ENCODE assay signal across 12 mouse cellular contexts in the genomic region with DNA sequence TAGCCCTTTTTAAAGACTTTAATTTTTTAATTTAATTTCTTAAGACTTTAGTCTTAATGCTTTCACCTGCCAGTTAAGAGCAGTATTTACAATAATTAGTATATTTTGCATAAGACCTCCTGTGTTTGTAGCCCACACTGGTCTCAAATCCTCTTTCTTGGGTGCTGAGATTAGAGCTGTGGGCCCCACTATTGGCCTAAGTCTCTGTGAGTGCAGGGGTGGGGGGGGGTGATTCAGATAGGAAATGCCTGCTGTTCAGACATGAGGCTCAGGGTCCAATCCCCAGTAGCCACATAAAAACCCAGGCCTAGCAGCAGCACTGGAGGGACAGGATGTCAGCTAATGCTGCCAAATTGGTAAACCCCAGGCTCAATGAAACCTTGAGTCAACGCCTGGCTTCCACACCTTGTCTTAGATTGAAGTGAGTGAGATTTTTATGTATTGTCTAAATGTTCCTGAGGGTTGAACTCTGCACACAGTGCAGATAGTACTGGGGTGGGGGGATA. TPM values are rescaled to one million over a fixed set of nuclear protein-coding genes. Genes with fewer than 3 reads are reported as not detected.
DNase-seq lines count a peak whose midpoint lies in the region; ATAC-seq and TF ChIP-seq lines count a peak whose summit lies in the region.
"Had no signal": no experiment of that assay in that cellular context is flagged by ENCODE, and none has a peak within 500 bp of the region (broad histone marks: within the 10 kb centered on the region; RNA-seq: fewer than 3 reads in every experiment).

No protein-coding gene starts in this region.

- peak overlapping the region; percentile 27 for H3K4me2 ChIP-seq in hindbrain, embryonic 13.5 days
- no peak overlapping the region for H3K4me2 ChIP-seq in hindbrain, embryonic 14.5 days (replicated peaks)
- peak overlapping the region; percentile 71; the same call in 1 of the 2 replicates for H3K4me2 ChIP-seq in limb, embryonic 15.5 days

- no peak overlapping the region for H3K9ac ChIP-seq in hindbrain, embryonic 13.5 days
- no peak overlapping the region for H3K9ac ChIP-seq in hindbrain, embryonic 14.5 days
- H3K9ac ChIP-seq in limb, embryonic 15.5 days: no peak overlapping the region

- H3K4me3 ChIP-seq in hindbrain, embryonic 13.5 days: no peak overlapping the region
- H3K4me3 ChIP-seq in hindbrain, embryonic 14.5 days (replicated peaks; ENCODE audit: low read length): no peak overlapping the region
- peak overlapping the region; percentile 68 for H3K4me3 ChIP-seq in G1E (ENCODE audit: low read depth, low read length)
- H3K4me3 ChIP-seq in limb, embryonic 15.5 days: no peak overlapping the region

- no peak for DNase-seq in hindbrain, embryonic 14.5 days (ENCODE audit: low spot score)
- DNase-seq in G1E (ENCODE audit: low spot score): no peak
- DNase-seq in thymus, postnatal 25 days: no peak
- no peak for DNase-seq in spleen, postnatal 14 days (ENCODE audit: low spot score in 2 of 2)

- TF ChIP-seq CTCF in G1E (IDR thresholded peaks at IDR 0.05; ENCODE audit: low read depth, low read length): no peak

- no peaks in the 10 kb centered on the region for H3K9me3 ChIP-seq in hindbrain, embryonic 13.5 days
- no peaks in the 10 kb centered on the region for H3K9me3 ChIP-seq in hindbrain, embryonic 14.5 days (ENCODE audit: control insufficient read depth, low read length)
- no peaks in the 10 kb centered on the region for H3K9me3 ChIP-seq in G1E (replicated peaks)
- H3K9me3 ChIP-seq in limb, embryonic 15.5 days: no peaks in the 10 kb centered on the region

- no peak overlapping the region for H3K27ac ChIP-seq in hindbrain, embryonic 13.5 days
- H3K27ac ChIP-seq in hindbrain, embryonic 14.5 days: no peak overlapping the region
- no peak overlapping the region for H3K27ac ChIP-seq in limb, embryonic 15.5 days

- no peaks in the 10 kb centered on the region for H3K27me3 ChIP-seq in hindbrain, embryonic 13.5 days
- H3K27me3 ChIP-seq in hindbrain, embryonic 14.5 days (ENCODE audit: control insufficient read depth, insufficient read depth, low read length): no peaks in the 10 kb centered on the region
- no peaks in the 10 kb centered on the region for H3K27me3 ChIP-seq in G1E (ENCODE audit: insufficient read depth, low read length)
- H3K27me3 ChIP-seq in limb, embryonic 15.5 days: no peaks in the 10 kb centered on the region

- H3K36me3 ChIP-seq in hindbrain, embryonic 13.5 days: peaks cover 48% of the 10 kb centered on the region
- peaks cover 52% of the 10 kb centered on the region for H3K36me3 ChIP-seq in hindbrain, embryonic 14.5 days (replicated peaks; ENCODE audit: control insufficient read depth, insufficient read depth)
- peaks cover 73% of the 10 kb centered on the region for H3K36me3 ChIP-seq in G1E (replicated peaks)
- H3K36me3 ChIP-seq in limb, embryonic 15.5 days: peaks cover 52% of the 10 kb centered on the region

- no peak for ATAC-seq in hindbrain, embryonic 13.5 days (ENCODE audit: low FRiP score)
- no peak for ATAC-seq in hindbrain, embryonic 14.5 days (ENCODE audit: low FRiP score)
- peak; percentile 6 for ATAC-seq in CD4-positive, CD25-positive, alpha-beta regulatory T cell, adult 4 months
- ATAC-seq in G1E (ENCODE audit: extremely low read depth, insufficient number of reproducible peaks, low FRiP score, poor library complexity, severe bottlenecking): no peak
- no peak for ATAC-seq in limb, embryonic 15.5 days (ENCODE audit: insufficient number of reproducible peaks, low FRiP score, low TSS enrichment, low read depth)
- ATAC-seq: forebrain, embryonic 14.5 days had no signal

- 73% methylated on average over 1 of the region's 1 CpGs for WGBS in hindbrain, embryonic 13.5 days
- WGBS in hindbrain, embryonic 14.5 days: 88% methylated on average over 1 of the region's 1 CpGs
- 58% methylated on average over 1 of the region's 1 CpGs for WGBS in limb, embryonic 15.5 days

- H3K4me1 ChIP-seq in hindbrain, embryonic 13.5 days (replicated peaks): peaks cover 61% of the 10 kb centered on the region
- H3K4me1 ChIP-seq in hindbrain, embryonic 14.5 days (replicated peaks; ENCODE audit: control insufficient read depth, insufficient read depth, low read length): peaks cover 19% of the 10 kb centered on the region
- H3K4me1 ChIP-seq in G1E (ENCODE audit: insufficient read depth, low read depth, low read length): peaks cover 71% of the 10 kb centered on the region
- H3K4me1 ChIP-seq in limb, embryonic 15.5 days: peaks cover 50% of the 10 kb centered on the region

RNA-seq across cellular contexts. Expression of a gene that starts 3.9 kb away (rescaled TPM):
- 1,025 and 1,119 TPM in 2 replicates for polyA plus RNA-seq in hindbrain, embryonic 13.5 days (2015; fragmentation: Nextera tagmentation; extraction: Ambion mirVana)
- polyA plus RNA-seq in hindbrain, embryonic 14.5 days (2014; fragmentation: Nextera tagmentation; extraction: Ambion mirVana): 955 and 1,038 TPM in 2 replicates
- 1,000 to 10,000 TPM in 1 of 2 experiments, 100 to 1,000 TPM in 1; 733 to 1,178 TPM for polyA plus RNA-seq in CD4-positive, CD25-positive, alpha-beta regulatory T cell, adult 4 months (2017; shearing (Covaris generic))
- total RNA-seq in G1E (2014; fragmentation: Nextera tagmentation) (705 and 806 TPM in 2 replicates), G1E (2017) (688 and 864 TPM in 2 replicates)
- polyA plus RNA-seq in G1E (2012): 1,261 and 1,939 TPM in 2 replicates
- 1,599 and 1,772 TPM in 2 replicates for polyA plus RNA-seq in limb, embryonic 15.5 days (2015; fragmentation: Nextera tagmentation; extraction: Ambion mirVana)

RNA-seq across cellular contexts. Expression of a gene that starts 39.3 kb away (rescaled TPM):
- polyA plus RNA-seq in hindbrain, embryonic 13.5 days (2015; fragmentation: Nextera tagmentation; extraction: Ambion mirVana): not detected in 2 replicates
- not detected in 2 replicates for polyA plus RNA-seq in hindbrain, embryonic 14.5 days (2014; fragmentation: Nextera tagmentation; extraction: Ambion mirVana)
- not detected for polyA plus RNA-seq in CD4-positive, CD25-positive, alpha-beta regulatory T cell, adult 4 months (2017; shearing (Covaris generic))
- total RNA-seq in G1E (2014; fragmentation: Nextera tagmentation) (not detected in 2 replicates), G1E (2017) (not detected in 2 replicates)
- polyA plus RNA-seq in G1E (2012): not detected in 2 replicates
- 0.20 and 0.50 TPM in 2 replicates for polyA plus RNA-seq in limb, embryonic 15.5 days (2015; fragmentation: Nextera tagmentation; extraction: Ambion mirVana)
- total RNA-seq: left cerebral cortex, postnatal 36 days; monocyte, adult 5-6 weeks had no signal
- polyA plus RNA-seq: cerebellum, adult 2 months; forebrain, embryonic 14.5 days; spleen, adult 2 months had no signal

RNA-seq across cellular contexts. Expression of a gene that starts 41.0 kb away (rescaled TPM):
- 36.2 and 39.0 TPM in 2 replicates for polyA plus RNA-seq in hindbrain, embryonic 13.5 days (2015; fragmentation: Nextera tagmentation; extraction: Ambion mirVana)
- polyA plus RNA-seq in hindbrain, embryonic 14.5 days (2014; fragmentation: Nextera tagmentation; extraction: Ambion mirVana): 44.4 and 46.8 TPM in 2 replicates
- 10 to 100 TPM; 24.7 to 28.4 TPM for polyA plus RNA-seq in CD4-positive, CD25-positive, alpha-beta regulatory T cell, adult 4 months (2017; shearing (Covaris generic))
- total RNA-seq in G1E (2014; fragmentation: Nextera tagmentation) (154 and 173 TPM in 2 replicates), G1E (2017) (17.4 and 18.6 TPM in 2 replicates)
- 329 and 361 TPM in 2 replicates for polyA plus RNA-seq in G1E (2012)
- polyA plus RNA-seq in limb, embryonic 15.5 days (2015; fragmentation: Nextera tagmentation; extraction: Ambion mirVana): 18.4 and 19.7 TPM in 2 replicates
